Mouse (Mus musculus) WW6 (cell line): ENCODE results near the gene Dcaf4.

ENCODE experiments used
- DNase-seq: peaks from one replicate; pipeline ENCODE4 v3.0.0-alpha.2; 2013; ENCODE audit warnings: low read depth, low spot score

Dcaf4 gene

GRCm38 (mm10) chr12:83495961-83496282, 24.3 kb upstream of the Dcaf4 start:
- no peak for DNase-seq

- no peak for DNase-seq
Measured at GRCm38 (mm10) chr12:83496336-83496735, 23.9 kb upstream of the Dcaf4 start.

- no peak for DNase-seq
Measured at GRCm38 (mm10) chr12:83496736-83497135, 23.5 kb upstream of the Dcaf4 start.

GRCm38 (mm10) chr12:83497959-83498358, 22.3 kb upstream of the Dcaf4 start:
- DNase-seq = no peak

GRCm38 (mm10) chr12:83499256-83499655, 21.0 kb upstream of the Dcaf4 start:
- DNase-seq = no peak

GRCm38 (mm10) chr12:83502190-83502589, 18.1 kb upstream of the Dcaf4 start:
- DNase-seq = no peak

GRCm38 (mm10) chr12:83506543-83506942, 13.7 kb upstream of the Dcaf4 start:
- no peak for DNase-seq

- DNase-seq = no peak
Measured at GRCm38 (mm10) chr12:83510586-83510985, 9.7 kb upstream of the Dcaf4 start.

GRCm38 (mm10) chr12:83512783-83513182, 7.5 kb upstream of the Dcaf4 start:
- DNase-seq = no peak

- no peak for DNase-seq
Measured at GRCm38 (mm10) chr12:83513185-83513584, 7.1 kb upstream of the Dcaf4 start.

- DNase-seq = no peak
Measured at GRCm38 (mm10) chr12:83514216-83514615, 6.0 kb upstream of the Dcaf4 start.

- no peak for DNase-seq
Measured at GRCm38 (mm10) chr12:83517580-83517979, 2.7 kb upstream of the Dcaf4 start.

GRCm38 (mm10) chr12:83521083-83521482, 817 bp downstream of the Dcaf4 start:
- no peak for DNase-seq

GRCm38 (mm10) chr12:83523056-83523455, 2.8 kb downstream of the Dcaf4 start:
- no peak for DNase-seq

- no peak for DNase-seq
Measured at GRCm38 (mm10) chr12:83523892-83524291, 3.6 kb downstream of the Dcaf4 start.

- no peak for DNase-seq
Measured at GRCm38 (mm10) chr12:83524329-83524728, 4.1 kb downstream of the Dcaf4 start.

- no peak for DNase-seq
Measured at GRCm38 (mm10) chr12:83525822-83526544, 5.7 kb downstream of the Dcaf4 start.

- DNase-seq = no peak
Measured at GRCm38 (mm10) chr12:83527816-83528215, 7.5 kb downstream of the Dcaf4 start.

- DNase-seq = no peak
Measured at GRCm38 (mm10) chr12:83528665-83529064, 8.4 kb downstream of the Dcaf4 start.

GRCm38 (mm10) chr12:83531992-83532391, 11.7 kb downstream of the Dcaf4 start:
- DNase-seq = no peak

GRCm38 (mm10) chr12:83532966-83533365, 12.7 kb downstream of the Dcaf4 start:
- no peak for DNase-seq

- DNase-seq = no peak
Measured at GRCm38 (mm10) chr12:83534190-83534589, 13.9 kb downstream of the Dcaf4 start.

- DNase-seq = no peak
Measured at GRCm38 (mm10) chr12:83535428-83535827, 15.2 kb downstream of the Dcaf4 start.

GRCm38 (mm10) chr12:83536039-83536438, 15.8 kb downstream of the Dcaf4 start:
- DNase-seq = no peak
